Mouse (Mus musculus) embryonic facial prominence, embryonic 14.5 days (tissue): ENCODE measurements at regions not wholly inside any gene's neighbourhood (a gene's known extent, or its start where the extent isn't known, plus 50 kb on each side); places are given as distances from the start of the nearest gene placed in this dataset.

ENCODE experiments used
- ATAC-seq: fragments of 200-750 bp; cut with Nextera tagmentation; 2 replicates; pipeline ENCODE4 v1.8.0; 2017; ENCODE audit warnings: low read depth, moderate number of reproducible peaks, moderate TSS enrichment
- DNase-seq: peaks from one replicate; pipeline ENCODE4 v3.0.0-alpha.2; 2015; ENCODE audit warnings: low spot score
- H3K27ac ChIP-seq: fragments of 300-500 bp; sonication (generic); replicated peaks from 2 replicates; pipeline ENCODE4 v1.5.1; 2014; ENCODE audit warnings: low read depth, mild to moderate bottlenecking, low read length, moderate library complexity
- H3K27me3 ChIP-seq: fragments of 300-500 bp; sonication (generic); replicated peaks from 2 replicates; pipeline ENCODE4 v1.6.1; 2014; ENCODE audit warnings: low read length; ENCODE audit not compliant: control insufficient read depth, insufficient read depth
- H3K36me3 ChIP-seq: fragments of 300-500 bp; sonication (generic); 2 replicates; pipeline ENCODE4 v1.6.1; 2014; ENCODE audit warnings: low read length, mixed read lengths; ENCODE audit not compliant: control insufficient read depth, insufficient read depth
- H3K4me1 ChIP-seq: fragments of 300-500 bp; sonication (generic); 2 replicates; pipeline ENCODE4 v1.6.1; 2014; ENCODE audit warnings: antibody characterized with exemption, low read length; ENCODE audit not compliant: control insufficient read depth, insufficient read depth
- H3K4me2 ChIP-seq: fragments of 300-500 bp; sonication (generic); 2 replicates; pipeline ENCODE4 v1.6.1; 2014; ENCODE audit warnings: low read depth, mild to moderate bottlenecking, low read length, moderate library complexity, mixed read lengths
- H3K4me3 ChIP-seq: fragments of 300-500 bp; sonication (generic); 2 replicates; pipeline ENCODE4 v1.5.1; 2014; ENCODE audit warnings: low read depth, mild to moderate bottlenecking, low read length
- H3K9ac ChIP-seq: fragments of 300-500 bp; sonication (generic); 2 replicates; pipeline ENCODE4 v1.6.1; 2014; ENCODE audit warnings: low read depth, mild to moderate bottlenecking, low read length, moderate library complexity, mixed read lengths
- H3K9me3 ChIP-seq: fragments of 300-500 bp; sonication (generic); 2 replicates; pipeline ENCODE4 v1.6.1; 2016; ENCODE audit warnings: low read length; ENCODE audit not compliant: control insufficient read depth
- WGBS: fragments of 180-500 bp; shearing (Covaris S2); extraction: QIAGEN DNeasy Blood & Tissue Kit; methylation state at CpG from one replicate; pipeline ENCODE4 v1.1.7; 2014; 5-methylcytosine and 5-hydroxymethylcytosine counted together

DNA sequence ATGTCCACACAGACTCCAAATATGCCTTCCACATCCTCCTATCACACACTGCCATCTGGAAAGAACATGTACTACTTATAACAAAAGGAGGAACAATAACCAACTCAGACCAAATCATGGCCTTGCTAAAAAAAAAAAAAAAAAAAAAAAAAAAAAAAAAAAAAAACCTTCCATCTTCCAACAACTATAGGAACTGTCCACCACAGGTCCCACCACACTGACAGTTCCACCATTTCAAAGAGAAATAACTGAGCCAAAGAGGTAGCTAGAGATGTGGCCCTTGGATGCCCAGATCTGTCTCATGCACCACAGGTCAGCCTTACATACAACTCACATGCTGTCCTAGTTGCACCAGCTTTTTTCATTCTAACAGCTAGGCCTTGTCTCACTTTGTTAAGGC lies 97.1 kb downstream of the Tmem17 start:
- no peaks in the 10 kb centered on the region for H3K36me3 ChIP-seq
- H3K27me3 ChIP-seq = no peaks in the 10 kb centered on the region
- DNase-seq (no peak), ATAC-seq (no peak)
- H3K9ac ChIP-seq = no peak overlapping the region
- no peak overlapping the region for H3K4me3 ChIP-seq
- peaks cover 10% of the 10 kb centered on the region; the same call in 1 of the 2 replicates for H3K4me1 ChIP-seq
- peaks cover 4% of the 10 kb centered on the region; the same call in 1 of the 2 replicates for H3K9me3 ChIP-seq
- H3K27ac ChIP-seq = no peak overlapping the region
- H3K4me2 ChIP-seq = no peak overlapping the region

GRCm38 (mm10) chr11:22610433-22611101 lies 98.7 kb downstream of the Tmem17 start:
- ATAC-seq = no peak
- peaks cover 10% of the 10 kb centered on the region; the same call in 1 of the 2 replicates for H3K4me1 ChIP-seq
- H3K9me3 ChIP-seq = peaks cover 4% of the 10 kb centered on the region; the same call in 1 of the 2 replicates
- H3K9ac ChIP-seq = peak overlapping the region; percentile 15; the same call in 1 of the 2 replicates
- H3K4me3 ChIP-seq = no peak overlapping the region
- DNase-seq = no peak
- no peak overlapping the region for H3K27ac ChIP-seq
- no peaks in the 10 kb centered on the region for H3K27me3 ChIP-seq
- H3K36me3 ChIP-seq = no peaks in the 10 kb centered on the region
- WGBS = 6% methylated on average over 12 of the region's 12 CpGs
- no peak overlapping the region; the same call in 1 of the 2 replicates for H3K4me2 ChIP-seq

DNA sequence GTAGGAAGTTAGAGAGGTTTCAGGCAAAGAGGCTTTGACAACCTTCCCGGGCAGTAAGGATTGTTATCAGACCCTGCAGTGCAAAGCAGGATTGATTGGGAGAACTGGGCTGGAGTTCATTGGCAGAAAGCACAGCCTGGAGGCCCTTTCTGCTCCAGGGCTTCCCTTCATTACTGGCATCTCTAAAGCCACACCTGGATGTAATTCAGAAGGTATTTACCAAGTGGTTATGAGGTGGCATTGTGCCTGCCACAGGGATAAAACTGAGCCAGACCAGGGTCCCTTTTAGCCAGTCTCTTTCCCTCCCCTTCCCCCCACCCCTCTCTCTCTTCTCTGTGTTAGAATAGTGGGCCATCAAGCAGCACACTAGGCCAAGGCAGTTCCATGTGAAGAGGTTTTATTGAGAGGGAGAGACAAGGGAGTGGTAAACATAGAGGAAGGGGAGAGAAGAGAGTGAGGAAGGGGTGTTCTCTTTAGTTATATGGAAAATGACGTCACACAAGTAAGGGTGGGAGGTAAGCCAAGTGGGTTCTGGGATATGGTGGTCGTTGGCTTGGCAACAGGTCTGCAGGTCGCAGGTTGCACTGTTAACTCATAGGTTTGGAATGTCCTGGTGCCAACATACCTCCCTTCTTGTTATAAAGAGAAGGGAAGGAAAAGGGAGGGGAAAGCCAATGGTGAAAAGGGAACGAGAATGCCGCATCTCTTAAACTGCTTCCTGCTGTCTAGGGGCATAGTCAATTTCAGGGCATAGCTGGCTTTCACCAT lies 99.4 kb downstream of the Tmem17 start:
- H3K9ac ChIP-seq = no peak overlapping the region
- H3K36me3 ChIP-seq = no peaks in the 10 kb centered on the region
- no peak overlapping the region for H3K4me3 ChIP-seq
- peaks cover 4% of the 10 kb centered on the region; the same call in 1 of the 2 replicates for H3K9me3 ChIP-seq
- H3K4me2 ChIP-seq = no peak overlapping the region
- 39% methylated on average over 6 of the region's 6 CpGs for WGBS
- H3K27me3 ChIP-seq = no peaks in the 10 kb centered on the region
- H3K4me1 ChIP-seq = peaks cover 10% of the 10 kb centered on the region; the same call in 1 of the 2 replicates
- ATAC-seq = peak; percentile 45
- peak overlapping the region; percentile 34; the same call in 1 of the 2 replicates for H3K27ac ChIP-seq
- no peak for DNase-seq

- H3K4me1 ChIP-seq = peaks cover 10% of the 10 kb centered on the region; the same call in 1 of the 2 replicates
- 38% methylated on average over 2 of the region's 2 CpGs for WGBS
These were observed 101.6 kb downstream of the Tmem17 start for GRCm38 (mm10) chr11:22613500-22613899.

GRCm38 (mm10) chr11:22617204-22617874 lies 105.5 kb downstream of the Tmem17 start:
- H3K9me3 ChIP-seq = peaks cover 4% of the 10 kb centered on the region; the same call in 1 of the 2 replicates
- peak overlapping the region; percentile 26 for H3K4me3 ChIP-seq
- peak overlapping the region; percentile 54 for H3K4me2 ChIP-seq
- H3K4me1 ChIP-seq = no peaks in the 10 kb centered on the region; the same call in 1 of the 2 replicates
- H3K9ac ChIP-seq = peak overlapping the region; percentile 21; the same call in 1 of the 2 replicates
- no peaks in the 10 kb centered on the region for H3K36me3 ChIP-seq
- DNase-seq = peak; percentile 83
- no peak overlapping the region for H3K27ac ChIP-seq
- 9% methylated on average over 21 of the region's 21 CpGs for WGBS
- peak; percentile 89 for ATAC-seq
- no peaks in the 10 kb centered on the region for H3K27me3 ChIP-seq

More at GRCm38 (mm10) chr11:22613500-22613899, 101.6 kb downstream of the Tmem17 start:
- H3K27me3 ChIP-seq = no peaks in the 10 kb centered on the region
- H3K36me3 ChIP-seq = no peaks in the 10 kb centered on the region
- H3K9ac ChIP-seq = no peak overlapping the region
- no peak overlapping the region for H3K4me2 ChIP-seq
- H3K27ac ChIP-seq = no peak overlapping the region
- H3K9me3 ChIP-seq = peaks cover 4% of the 10 kb centered on the region; the same call in 1 of the 2 replicates
- ATAC-seq (no peak), DNase-seq (no peak)
- H3K4me3 ChIP-seq = no peak overlapping the region

GRCm38 (mm10) chr11:22620912-22621705 lies 109.2 kb downstream of the Tmem17 start:
- Histone ChIP-seq H3K27ac (peak overlapping the region; percentile 28; the same call in 1 of the 2 replicates), H3K27me3 (no peaks in the 10 kb centered on the region), H3K9ac (no peak overlapping the region), H3K4me1 (no peaks in the 10 kb centered on the region; the same call in 1 of the 2 replicates), H3K4me2 (no peak overlapping the region), H3K9me3 (no peaks in the 10 kb centered on the region), H3K36me3 (no peaks in the 10 kb centered on the region), H3K4me3 (no peak overlapping the region)
- 68% methylated on average over 8 of the region's 8 CpGs for WGBS
- no peak for DNase-seq
- ATAC-seq = no peak

DNA sequence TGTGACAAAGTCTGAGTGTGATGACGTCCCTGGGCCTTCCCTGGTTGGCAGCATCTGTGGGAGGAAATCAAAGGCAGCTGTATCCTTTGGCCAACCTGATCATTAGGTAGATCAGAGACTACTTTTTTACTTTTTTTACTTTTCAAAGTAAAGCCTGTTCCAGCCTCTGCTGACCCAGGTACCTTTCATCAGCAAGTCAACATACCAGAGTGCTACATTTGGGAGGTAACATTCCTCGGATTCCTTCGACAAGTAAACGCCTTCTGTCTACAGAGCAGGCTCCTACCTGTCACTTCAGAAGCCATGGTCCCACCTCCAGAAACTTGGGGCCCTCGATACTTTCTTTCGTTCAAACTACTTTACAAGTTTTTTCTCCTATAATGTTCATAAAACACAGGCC lies 110.0 kb downstream of the Tmem17 start:
- no peaks in the 10 kb centered on the region for H3K36me3 ChIP-seq
- no peaks in the 10 kb centered on the region for H3K9me3 ChIP-seq
- H3K27ac ChIP-seq = peak overlapping the region; percentile 58
- no peaks in the 10 kb centered on the region for H3K27me3 ChIP-seq
- WGBS = 50% methylated on average over 6 of the region's 6 CpGs
- no peak overlapping the region for H3K4me3 ChIP-seq
- H3K4me2 ChIP-seq = no peak overlapping the region
- peak; percentile 37; the same call in 1 of the 2 replicates for ATAC-seq
- no peak overlapping the region for H3K9ac ChIP-seq
- no peaks in the 10 kb centered on the region; the same call in 1 of the 2 replicates for H3K4me1 ChIP-seq
- no peak for DNase-seq
